Mouse (Mus musculus) adrenal gland, adult 2 months (tissue): ENCODE results near the gene Sgms1. TPM values are rescaled to one million over a fixed set of nuclear protein-coding genes. Genes with fewer than 3 reads are reported as not detected.
"Not testable (repeated sequence)": the region's sequence is repeated elsewhere in the genome, so short reads cannot be mapped to it uniquely, and the experiment has no call there.

ENCODE experiments used
- DNase-seq: peaks from one replicate; pipeline ENCODE4 v3.0.0; 2021
- polyA plus RNA-seq: library from polyadenylated mRNA; depleted of rRNA; stranded (reverse); fragments of >200 nt; gene quantifications from 2 replicates; pipeline ENCODE4 v1.2.3, GENCODE M21; 2012
- total RNA-seq, 2 experiments: library from RNA; stranded (reverse); gene quantifications; 2 replicates each; pipeline ENCODE4 v1.2.3; 2021

Sgms1 gene
- total and polyA plus RNA-seq, 3 experiments = 16.8 to 73.5 (median 71.4) TPM

DNA sequence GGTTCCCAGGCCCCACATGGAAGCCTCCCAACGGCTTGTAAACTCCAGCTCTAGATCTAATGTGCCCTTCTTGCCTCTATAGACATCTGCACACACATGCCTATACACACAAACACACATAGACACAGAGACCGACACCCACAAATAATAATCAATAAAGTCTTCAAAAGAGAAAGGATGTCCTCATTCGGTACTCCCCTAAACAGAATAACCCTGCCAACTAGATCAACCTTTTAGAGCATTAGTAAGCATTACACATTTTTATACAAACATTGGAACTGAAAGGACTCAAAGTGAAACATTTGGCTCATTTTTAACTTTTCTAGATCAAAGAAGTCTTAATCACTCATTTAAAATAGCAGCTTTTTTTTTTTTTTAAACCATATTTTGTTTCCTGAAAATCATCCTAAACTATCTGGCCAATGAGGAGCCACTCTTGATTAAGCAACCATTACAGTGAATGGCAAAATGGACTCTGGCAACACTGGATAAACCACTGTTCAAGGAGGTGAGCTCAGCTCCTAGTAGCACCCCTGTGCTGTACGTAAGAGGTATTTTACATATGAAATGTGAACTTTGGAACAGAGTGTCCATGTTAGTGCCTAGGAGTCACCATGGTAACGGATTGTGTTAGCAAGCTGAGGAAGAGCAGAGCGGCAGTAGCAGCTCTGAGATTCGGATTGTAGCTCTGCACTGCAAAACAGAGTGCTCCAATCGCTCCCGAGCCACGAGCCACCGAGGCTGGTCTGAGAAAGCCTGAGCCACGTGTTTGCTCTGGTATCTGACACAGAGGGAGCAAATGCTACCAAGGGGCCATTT, 30.6 kb downstream of the Sgms1 start:
- no peak for DNase-seq

GRCm38 (mm10) chr19:32358011-32358410, 31.5 kb downstream of the Sgms1 start:
- DNase-seq = not testable (repeated sequence)

- DNase-seq = peak; percentile 29
Measured at GRCm38 (mm10) chr19:32356166-32356565, 33.3 kb downstream of the Sgms1 start.

GRCm38 (mm10) chr19:32353447-32353846, 36.1 kb downstream of the Sgms1 start:
- no peak for DNase-seq

- peak; percentile 67 for DNase-seq
Measured at GRCm38 (mm10) chr19:32348955-32349654, 40.4 kb downstream of the Sgms1 start.

DNA sequence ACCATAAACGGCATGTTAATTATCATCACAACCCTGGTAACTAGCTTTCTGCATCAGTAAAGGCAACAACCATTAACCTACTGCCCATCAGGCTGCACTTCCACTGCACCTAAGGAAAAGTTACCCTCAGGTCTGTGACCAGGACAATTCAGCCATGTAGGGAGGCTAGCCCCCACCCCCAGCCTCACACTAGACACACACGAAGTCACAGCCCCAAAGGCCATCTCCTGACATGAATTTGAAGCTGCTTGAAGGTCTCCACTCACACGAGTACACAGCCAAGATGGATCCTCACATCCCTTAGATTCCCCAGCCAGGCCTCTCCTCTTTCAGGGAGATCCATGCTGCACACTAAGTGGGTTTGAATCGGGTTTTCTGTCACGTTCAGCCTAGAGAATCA, 42.0 kb downstream of the Sgms1 start:
- no peak for DNase-seq

GRCm38 (mm10) chr19:32346624-32347341, 42.7 kb downstream of the Sgms1 start:
- DNase-seq = no peak

GRCm38 (mm10) chr19:32346176-32346575, 43.3 kb downstream of the Sgms1 start:
- DNase-seq = peak; percentile 80

DNA sequence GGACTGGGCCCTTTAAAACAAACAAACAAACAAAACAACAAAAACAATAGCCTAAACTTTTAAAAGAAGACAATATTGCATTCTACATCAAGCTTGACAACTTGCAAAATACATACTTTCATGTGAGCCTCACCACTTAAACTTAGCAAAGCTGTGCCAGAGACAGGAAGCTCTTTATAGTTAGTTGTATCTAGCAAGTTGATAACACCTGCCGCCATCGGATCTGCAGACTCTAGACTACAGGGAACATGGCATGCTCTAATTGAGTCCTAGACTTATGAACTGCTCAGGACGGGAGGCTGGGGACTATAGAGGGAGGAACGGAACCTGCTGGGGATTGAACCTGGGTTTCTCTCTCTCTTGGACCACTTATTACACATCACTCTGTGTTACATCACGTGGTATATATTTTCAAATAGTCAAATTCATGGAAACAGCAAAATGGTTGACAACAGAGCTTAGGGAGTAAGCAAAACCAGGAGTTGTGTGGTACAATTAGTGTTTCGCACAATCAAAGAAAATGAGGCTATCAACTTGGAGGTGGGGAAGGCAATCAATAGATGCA, 44.3 kb downstream of the Sgms1 start:
- no peak for DNase-seq

GRCm38 (mm10) chr19:32344738-32345121, 44.8 kb downstream of the Sgms1 start:
- DNase-seq = no peak

- no peak for DNase-seq
Measured at GRCm38 (mm10) chr19:32343937-32344737, 45.4 kb downstream of the Sgms1 start.

DNA sequence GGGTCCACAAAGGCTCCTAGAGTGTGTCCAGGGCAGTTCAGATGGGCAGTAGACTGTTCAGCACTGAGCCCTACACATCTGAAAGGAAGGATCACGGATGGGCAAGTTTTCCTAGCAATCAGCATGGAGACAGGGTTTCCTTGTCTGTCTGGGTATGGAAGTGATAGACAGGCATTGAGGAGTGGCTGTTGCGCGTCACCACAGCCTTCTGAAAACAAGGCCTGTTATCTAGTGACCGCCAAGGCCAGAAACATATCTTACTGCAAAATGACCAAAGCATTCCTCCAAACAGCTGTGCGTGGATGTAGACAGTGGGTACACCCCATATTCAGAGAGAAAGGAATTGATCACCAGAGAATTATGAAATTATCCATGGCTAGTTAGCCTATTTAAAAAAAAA, 47.1 kb downstream of the Sgms1 start:
- peak; percentile 66 for DNase-seq

DNA sequence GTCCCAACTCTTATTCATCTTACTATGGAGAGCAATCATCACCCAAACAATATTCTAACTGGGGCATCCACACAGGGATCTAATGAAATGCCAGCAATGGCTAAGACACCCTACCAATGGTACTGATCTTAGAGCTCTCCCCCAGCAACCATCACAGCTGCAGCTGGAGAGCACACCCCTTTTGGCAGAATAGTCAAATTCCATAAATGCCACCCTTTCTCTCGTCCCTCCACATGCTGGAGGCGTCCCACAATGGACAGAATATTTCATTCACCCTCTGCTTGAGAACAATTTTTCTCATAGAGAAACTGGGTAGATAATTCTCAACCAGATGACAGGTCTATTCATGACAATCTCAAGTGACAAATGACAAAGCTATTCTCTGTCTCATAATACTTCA, 48.4 kb downstream of the Sgms1 start:
- peak; percentile 28 for DNase-seq

GRCm38 (mm10) chr19:32340168-32340567, 49.3 kb downstream of the Sgms1 start:
- DNase-seq = peak; percentile 56

- DNase-seq = no peak
Measured at GRCm38 (mm10) chr19:32337708-32338107, 51.8 kb downstream of the Sgms1 start.

GRCm38 (mm10) chr19:32334751-32335150, 54.8 kb downstream of the Sgms1 start:
- no peak for DNase-seq

- DNase-seq = no peak
Measured at GRCm38 (mm10) chr19:32333544-32333943, 56.0 kb downstream of the Sgms1 start.

DNA sequence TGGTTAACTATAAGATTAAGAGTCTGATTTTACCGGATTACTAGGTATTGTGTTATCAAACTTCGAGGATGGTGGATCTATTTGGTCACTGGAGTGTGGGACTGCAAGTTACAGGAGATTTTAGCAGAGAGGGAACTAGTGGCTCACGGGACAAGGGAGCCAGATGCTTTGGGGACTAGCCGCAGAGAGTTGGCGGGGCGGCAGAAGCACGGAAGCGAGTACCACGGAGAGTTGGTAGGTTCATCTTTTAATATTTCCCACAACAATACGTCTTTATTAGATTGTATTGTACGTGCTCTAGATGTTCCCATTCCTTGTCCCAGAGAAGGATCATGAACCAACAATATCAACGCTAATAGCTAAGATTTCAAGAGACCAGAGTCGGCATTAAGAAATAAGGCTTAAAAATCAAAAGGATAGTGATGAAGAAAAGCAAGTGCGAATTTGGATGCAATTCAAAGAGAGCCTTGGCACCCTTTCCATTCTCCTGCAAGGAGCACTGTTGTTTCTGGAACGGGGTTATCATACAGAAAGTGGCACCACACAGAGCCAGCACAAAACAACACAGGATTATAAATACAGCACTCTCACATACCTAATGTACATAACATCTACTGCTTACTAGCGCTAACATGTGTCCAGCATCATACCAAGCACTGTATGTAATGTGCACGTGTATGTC, 56.6 kb downstream of the Sgms1 start:
- no peak for DNase-seq

GRCm38 (mm10) chr19:32330231-32330630, 59.3 kb downstream of the Sgms1 start:
- no peak for DNase-seq

DNA sequence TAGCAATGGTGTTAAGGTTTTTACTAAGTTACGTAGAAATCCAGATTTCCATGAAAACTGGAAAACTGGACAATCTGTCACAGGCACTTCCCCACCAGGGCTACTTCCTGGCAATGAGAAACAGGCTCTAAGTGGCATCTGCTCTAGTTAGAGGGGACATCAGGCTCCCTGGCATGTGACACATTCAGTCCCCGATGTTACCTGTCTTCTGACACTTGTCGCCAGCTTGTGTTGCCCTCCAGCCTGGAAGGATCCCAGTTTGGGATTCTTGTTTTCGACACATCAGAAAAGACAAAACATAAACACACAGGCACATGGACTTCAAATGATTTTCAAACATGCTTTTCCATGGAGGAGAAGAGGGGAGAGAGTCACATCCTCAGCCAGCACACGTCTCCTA, 60.0 kb downstream of the Sgms1 start:
- no peak for DNase-seq
